Mouse (Mus musculus): ENCODE results near the gene Plcl2.

DNA sequence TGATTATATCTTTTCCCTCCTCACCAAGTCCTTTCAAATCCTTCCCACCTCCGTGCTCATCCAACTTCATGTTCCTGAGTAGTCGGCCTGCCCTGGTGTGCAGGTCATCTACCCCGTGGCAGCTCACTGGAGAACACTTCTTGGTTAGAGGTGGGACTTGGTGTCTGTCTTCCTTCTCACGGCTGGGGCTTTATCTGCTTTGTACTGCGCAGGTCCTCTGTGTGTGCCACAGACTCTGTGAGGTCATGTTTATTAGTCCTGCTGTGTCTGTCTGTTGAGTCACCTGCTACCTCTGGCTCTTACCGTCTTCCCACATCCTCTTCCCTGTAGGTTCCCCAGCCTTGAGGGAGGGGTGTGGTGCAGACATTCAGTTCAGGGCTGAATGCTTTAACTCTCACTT lies 36.1 kb downstream of the Plcl2 start:
- TF ChIP-seq CTCF (IDR thresholded peaks at IDR 0.05; ENCODE audit: control insufficient read depth, insufficient read depth, insufficient replicate concordance, low read depth, low read length) (no peak), POLR2A (IDR thresholded peaks at IDR 0.05; ENCODE audit: control insufficient read depth, low read depth, low read length) (no peak)

Data from testis, adult 2 months (tissue).